Mouse (Mus musculus): ENCODE measurements around the gene Ankrd34c.

The Ankrd34c gene

GRCm38 (mm10) chr9:89678974-89679373 is 59.3 kb downstream of the Ankrd34c start:
- intact Hi-C loops (cut with DNase I) = loop anchor here (5.0 kb wide), 1 partner anchor 452 kb away; no protein-coding TSS in a partner anchor

Data from adrenal gland (tissue).